Mouse (Mus musculus) heart, embryonic 10.5 days (tissue): ENCODE results near the gene Olfr867. TPM values are rescaled to one million over a fixed set of nuclear protein-coding genes. Genes with fewer than 3 reads are reported as not detected.

ENCODE experiments used
- DNase-seq: peaks from one replicate; pipeline ENCODE4 v3.0.0-alpha.2; 2017; ENCODE audit warnings: low spot score
- H3K27ac ChIP-seq: fragments of 300-500 bp; sonication (generic); 2 replicates; pipeline ENCODE4 v1.5.1; 2016; ENCODE audit warnings: mild to moderate bottlenecking
- H3K27me3 ChIP-seq: fragments of 300-500 bp; sonication (generic); 2 replicates; pipeline ENCODE4 v1.6.1; 2016; ENCODE audit warnings: mild to moderate bottlenecking; ENCODE audit not compliant: poor library complexity, insufficient read depth, severe bottlenecking
- H3K36me3 ChIP-seq: fragments of 300-500 bp; sonication (generic); 2 replicates; pipeline ENCODE4 v1.6.1; 2016; ENCODE audit warnings: mild to moderate bottlenecking, moderate library complexity
- H3K4me1 ChIP-seq: fragments of 300-500 bp; sonication (generic); 2 replicates; pipeline ENCODE4 v1.6.1; 2016; ENCODE audit warnings: mild to moderate bottlenecking
- H3K4me3 ChIP-seq: fragments of 300-500 bp; sonication (generic); 2 replicates; pipeline ENCODE4 v1.5.1; 2016; ENCODE audit warnings: mild to moderate bottlenecking, moderate library complexity
- H3K9me3 ChIP-seq: fragments of 300-500 bp; sonication (generic); 2 replicates; pipeline ENCODE4 v1.6.1; 2016; ENCODE audit warnings: mild to moderate bottlenecking, moderate library complexity
- WGBS: fragments of 180-500 bp; shearing (Covaris S2); methylation state at CpG from one replicate; pipeline ENCODE4 v1.1.7; 2016; 5-methylcytosine and 5-hydroxymethylcytosine counted together
- microRNA-seq: library from miRNA; unstranded; fragments of <30 nt; microRNA quantifications from one replicate; pipeline ENCODE4, GENCODE M21; 2017
- polyA plus RNA-seq: library from polyadenylated mRNA; unstranded; fragments of >200 nt; fragmentation: Nextera tagmentation; extraction: Ambion mirVana; gene quantifications from 2 replicates; pipeline ENCODE4 v1.2.1, GENCODE M21; 2016

Olfr867 gene
- not detected in 2 replicates for polyA plus RNA-seq

DNA sequence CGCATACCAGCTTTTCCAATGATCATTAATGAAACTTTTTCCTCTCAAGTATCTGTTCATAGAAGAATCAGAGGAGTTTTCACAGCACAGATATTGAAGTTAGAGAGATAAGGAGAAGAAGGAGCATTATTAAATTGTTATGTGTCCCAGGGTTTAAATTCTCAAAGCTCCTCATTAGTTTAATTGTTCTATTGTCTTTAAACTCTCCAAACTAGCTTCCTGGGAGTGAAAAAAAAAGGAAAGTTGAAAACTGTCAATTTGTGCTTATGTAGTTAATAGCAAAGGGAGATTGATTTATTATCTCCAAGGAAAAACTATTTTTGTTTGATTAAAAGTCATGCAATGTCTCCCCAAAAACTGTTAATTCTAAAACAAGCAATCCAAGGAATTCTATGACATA, at the start of gene Olfr867:
Olfr867 (minus strand) TSS at position 101 of the 400 bp plus-strand sequence.
- no peaks in the 10 kb centered on the region for H3K4me1 ChIP-seq
- no peak for DNase-seq
- H3K4me3 ChIP-seq: no peak within 1 kb of the TSS
- H3K36me3 ChIP-seq: no peaks in the 10 kb centered on the region
- H3K27ac ChIP-seq: no peak within 1 kb of the TSS
- WGBS: 78% methylated on average over 1 of the region's 1 CpGs
- no peaks in the 10 kb centered on the region for H3K27me3 ChIP-seq
- H3K9me3 ChIP-seq: peaks cover 3% of the 10 kb centered on the region; the same call in 1 of the 2 replicates

GRCm38 (mm10) chr9:20098326-20098725, 41.0 kb upstream of the Olfr867 start, which contains the start of gene Olfr868:
Gene Olfr868, plus strand, starts transcription at chr9:20098626.
- H3K27me3 ChIP-seq: no peaks in the 10 kb centered on the region
- no peaks in the 10 kb centered on the region for H3K36me3 ChIP-seq
- no peak within 1 kb of the TSS for H3K27ac ChIP-seq
- 44% methylated on average over 2 of the region's 2 CpGs for WGBS
- H3K9me3 ChIP-seq: peaks cover 4% of the 10 kb centered on the region
- H3K4me3 ChIP-seq: no peak within 1 kb of the TSS
- no peak for DNase-seq
- H3K4me1 ChIP-seq: no peaks in the 10 kb centered on the region

- peaks cover 25% of the 10 kb centered on the region for H3K9me3 ChIP-seq
- 59% methylated on average over 7 of the region's 7 CpGs for WGBS
- no peak for DNase-seq
- no peaks in the 10 kb centered on the region for H3K4me1 ChIP-seq
- no peaks in the 10 kb centered on the region for H3K36me3 ChIP-seq
- no peak overlapping the region for H3K4me3 ChIP-seq
- no peak overlapping the region for H3K27ac ChIP-seq
- no peaks in the 10 kb centered on the region for H3K27me3 ChIP-seq
Measured at GRCm38 (mm10) chr9:20073523-20074177, 16.3 kb upstream of the Olfr867 start.

GRCm38 (mm10) chr9:20071291-20071690, 13.9 kb upstream of the Olfr867 start:
- peaks cover 25% of the 10 kb centered on the region for H3K9me3 ChIP-seq
- H3K27ac ChIP-seq: no peak overlapping the region
- no peaks in the 10 kb centered on the region for H3K27me3 ChIP-seq
- no peak overlapping the region for H3K4me3 ChIP-seq
- no peak for DNase-seq
- no peaks in the 10 kb centered on the region for H3K4me1 ChIP-seq
- H3K36me3 ChIP-seq: no peaks in the 10 kb centered on the region
- WGBS: 80% methylated on average over 1 of the region's 1 CpGs

DNA sequence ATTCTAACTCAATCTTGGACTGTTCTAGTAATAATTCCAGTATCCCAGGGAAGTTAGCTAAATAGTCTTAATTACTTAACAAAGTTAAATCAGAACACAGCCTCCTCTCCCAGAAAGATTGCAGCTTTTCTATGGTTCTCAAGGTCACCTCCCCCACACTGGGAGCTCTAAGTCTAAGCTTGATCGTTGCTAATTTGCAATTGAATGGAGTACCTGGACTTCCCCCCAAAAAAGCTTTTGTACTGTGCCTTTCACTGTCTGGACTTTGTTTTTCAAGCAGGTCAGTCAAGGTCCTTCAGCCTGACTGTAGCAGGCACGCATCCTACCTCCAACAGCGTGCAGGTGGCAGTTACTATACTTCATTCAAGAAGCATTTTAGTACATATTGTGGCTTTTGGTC, 12.9 kb upstream of the Olfr867 start:
- WGBS: 78% methylated on average over 3 of the region's 3 CpGs
- Histone ChIP-seq H3K4me1 (no peaks in the 10 kb centered on the region), H3K27me3 (no peaks in the 10 kb centered on the region), H3K36me3 (no peaks in the 10 kb centered on the region), H3K27ac (no peak overlapping the region), H3K4me3 (no peak overlapping the region), H3K9me3 (peaks cover 21% of the 10 kb centered on the region; the same call in 1 of the 2 replicates)
- no peak for DNase-seq

- Histone ChIP-seq H3K9me3 (peaks cover 12% of the 10 kb centered on the region; the same call in 1 of the 2 replicates), H3K4me3 (no peak overlapping the region), H3K27me3 (no peaks in the 10 kb centered on the region), H3K27ac (no peak overlapping the region), H3K4me1 (no peaks in the 10 kb centered on the region), H3K36me3 (no peaks in the 10 kb centered on the region)
- 63% methylated on average over 3 of the region's 3 CpGs for WGBS
- no peak for DNase-seq
Measured at GRCm38 (mm10) chr9:20047964-20048363, 9.4 kb downstream of the Olfr867 start.

GRCm38 (mm10) chr9:20027935-20028334, 29.4 kb downstream of the Olfr867 start, which contains the start of gene Olfr866:
Gene Olfr866, minus strand, starts transcription at chr9:20028035.
- no peaks in the 10 kb centered on the region for H3K4me1 ChIP-seq
- H3K9me3 ChIP-seq: no peaks in the 10 kb centered on the region
- 73% methylated on average over 2 of the region's 2 CpGs for WGBS

More at GRCm38 (mm10) chr9:20027935-20028334, 29.4 kb downstream of the Olfr867 start, which contains the start of gene Olfr866:
- H3K27ac ChIP-seq: no peak within 1 kb of the TSS
- no peaks in the 10 kb centered on the region for H3K27me3 ChIP-seq
- no peaks in the 10 kb centered on the region for H3K36me3 ChIP-seq
- H3K4me3 ChIP-seq: no peak within 1 kb of the TSS
- no peak for DNase-seq

Small RNA genes within 50 kb of the gene (microRNA-seq; reads per million reads assigned to microRNA genes)
- gene Gm26231: not detected
- gene Gm44395: not detected

Other genes with a start within 250 kb of the Olfr867 start
- gene Olfr860, start 207.8 kb downstream of the Olfr867 start, polyA plus RNA-seq: not detected in 2 replicates
- gene Olfr862, start 169.6 kb downstream of the Olfr867 start, polyA plus RNA-seq: not detected in 2 replicates
- gene Olfr77, start 140.7 kb downstream of the Olfr867 start, polyA plus RNA-seq: 0.09 and 0.11 TPM in 2 replicates
- gene Olfr866, start 29.5 kb downstream of the Olfr867 start, polyA plus RNA-seq: not detected in 2 replicates
- not detected in 2 replicates for gene Olfr868, start 41.1 kb upstream of the Olfr867 start, polyA plus RNA-seq
- not detected in 2 replicates for gene Olfr869, start 71.4 kb upstream of the Olfr867 start, polyA plus RNA-seq
- not detected in 2 replicates for gene Olfr870, start 116.5 kb upstream of the Olfr867 start, polyA plus RNA-seq
- not detected in 2 replicates for gene Olfr871, start 154.6 kb upstream of the Olfr867 start, polyA plus RNA-seq
- gene Olfr872, start 179.6 kb upstream of the Olfr867 start, polyA plus RNA-seq: not detected in 2 replicates
- gene Olfr39, start 224.8 kb upstream of the Olfr867 start, polyA plus RNA-seq: not detected in 2 replicates
- gene Olfr873, start 241.0 kb upstream of the Olfr867 start, polyA plus RNA-seq: not detected in 2 replicates